Mouse (Mus musculus) ES-E14 (cell line): Measurements from ENCODE around the gene Ctu1.

ENCODE experiments used
- CHD2 ChIP-seq: IDR thresholded peaks from 2 replicates; pipeline ENCODE4 v1.6.1; 2014; ENCODE audit warnings: mild to moderate bottlenecking, low read depth, low read length, inconsistent platforms
- ZC3H11A ChIP-seq: IDR thresholded peaks from 2 replicates; pipeline ENCODE4 v1.6.1; 2012; ENCODE audit warnings: low read depth, mild to moderate bottlenecking, inconsistent platforms, low read length, borderline replicate concordance
- ZNF384 ChIP-seq: IDR thresholded peaks from 2 replicates; pipeline ENCODE4 v1.6.1; 2012; ENCODE audit warnings: low read depth, low read length, inconsistent platforms

DNA sequence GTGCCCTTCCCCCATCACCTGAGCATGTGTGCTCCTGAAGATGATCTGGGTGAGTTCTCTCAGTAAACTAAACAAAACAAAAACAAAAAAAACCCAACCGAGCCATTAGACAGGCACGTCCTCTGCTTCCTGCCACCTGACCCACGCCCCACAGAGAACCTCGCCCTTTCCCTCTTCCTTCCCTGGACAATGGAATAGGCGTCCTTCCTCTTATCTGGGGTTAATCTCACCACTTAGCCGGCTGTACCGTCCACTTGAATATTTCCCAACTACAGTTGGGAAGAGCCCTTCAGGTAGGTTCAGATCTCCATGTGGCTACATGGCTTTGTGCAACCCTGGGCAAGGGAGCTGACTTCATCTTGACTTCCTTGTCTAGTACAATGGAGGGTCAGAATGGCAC, 13.3 kb downstream of the Ctu1 start:
- no peak for TF ChIP-seq CHD2
- TF ChIP-seq ZNF384 = no peak
- TF ChIP-seq ZC3H11A = no peak
